Mouse (Mus musculus): ENCODE measurements around the gene Polr3b. TPM values are rescaled to one million over a fixed set of nuclear protein-coding genes. Genes with fewer than 3 reads are reported as not detected.
A peak's percentile ranks its signal among the peaks of the same experiment; 100 is the strongest.

Gene Polr3b
- 8.5 and 15.9 TPM in 2 replicates for polyA plus RNA-seq (2011; ENCODE audit: insufficient read depth, insufficient read length, low replicate concordance, missing spikeins)

- Histone ChIP-seq H3K4me3 (replicated peaks; ENCODE audit: control insufficient read depth, low read depth, low read length) (peak within 1 kb of the TSS; percentile 94), H3K27ac (ENCODE audit: control insufficient read depth, insufficient read depth, low read depth, low read length, poor library complexity) (peak within 1 kb of the TSS; percentile 95), H3K4me1 (ENCODE audit: control insufficient read depth, insufficient read depth, low read length) (no peaks in the 10 kb centered on the region)
- WGBS, result 6% methylated on average over 53 of the region's 53 CpGs
- TF ChIP-seq POLR2A (IDR thresholded peaks at IDR 0.05; ENCODE audit: borderline replicate concordance, control insufficient read depth, low read depth, low read length) (peak; percentile 39; the same call in 1 of the 2 replicates), CTCF (IDR thresholded peaks at IDR 0.05; ENCODE audit: control insufficient read depth, insufficient read depth, low read length) (no peak)
These were observed at the start of gene Polr3b for GRCm38 (mm10) chr10:84621826-84622790. Gene Polr3b, plus strand, starts transcription at chr10:84622292.

GRCm38 (mm10) chr10:84573671-84574420 is 48.2 kb upstream of the Polr3b start:
- Histone ChIP-seq H3K4me1 (ENCODE audit: control insufficient read depth, insufficient read depth, low read length) (peaks cover 4% of the 10 kb centered on the region), H3K4me3 (replicated peaks; ENCODE audit: control insufficient read depth, low read depth, low read length) (no peak overlapping the region), H3K27ac (ENCODE audit: control insufficient read depth, insufficient read depth, low read depth, low read length, poor library complexity) (peak overlapping the region; percentile 33; the same call in 1 of the 2 replicates)
- no peak for TF ChIP-seq CTCF (IDR thresholded peaks at IDR 0.05; ENCODE audit: control insufficient read depth, insufficient read depth, low read length)
- TF ChIP-seq POLR2A (IDR thresholded peaks at IDR 0.05; ENCODE audit: borderline replicate concordance, control insufficient read depth, low read depth, low read length), result no peak
- WGBS, result 6% methylated on average over 5 of the region's 5 CpGs

- Histone ChIP-seq H3K4me3 (replicated peaks; ENCODE audit: control insufficient read depth, low read depth, low read length) (peak overlapping the region; percentile 84), H3K27ac (ENCODE audit: control insufficient read depth, insufficient read depth, low read depth, low read length, poor library complexity) (peak overlapping the region; percentile 87), H3K4me1 (ENCODE audit: control insufficient read depth, insufficient read depth, low read length) (peaks cover 4% of the 10 kb centered on the region)
- under 1% methylated on average over 14 of the region's 14 CpGs for WGBS
- TF ChIP-seq POLR2A (IDR thresholded peaks at IDR 0.05; ENCODE audit: borderline replicate concordance, control insufficient read depth, low read depth, low read length) (no peak), CTCF (IDR thresholded peaks at IDR 0.05; ENCODE audit: control insufficient read depth, insufficient read depth, low read length) (no peak)
These were observed 46.1 kb upstream of the Polr3b start for GRCm38 (mm10) chr10:84576029-84576394.

- peak within 1 kb of the TSS; percentile 84 for H3K4me3 ChIP-seq (replicated peaks; ENCODE audit: control insufficient read depth, low read depth, low read length)
- peaks cover 4% of the 10 kb centered on the region for H3K4me1 ChIP-seq (ENCODE audit: control insufficient read depth, insufficient read depth, low read length)
- WGBS, result under 1% methylated on average over 46 of the region's 46 CpGs
- no peak for TF ChIP-seq CTCF (IDR thresholded peaks at IDR 0.05; ENCODE audit: control insufficient read depth, insufficient read depth, low read length)
- TF ChIP-seq POLR2A (IDR thresholded peaks at IDR 0.05; ENCODE audit: borderline replicate concordance, control insufficient read depth, low read depth, low read length), result peak; percentile 55; the same call in 1 of the 2 replicates
- peak within 1 kb of the TSS; percentile 87 for H3K27ac ChIP-seq (ENCODE audit: control insufficient read depth, insufficient read depth, low read depth, low read length, poor library complexity)
These were observed 45.6 kb upstream of the Polr3b start, which contains the start of gene Tcp11l2 for GRCm38 (mm10) chr10:84576395-84577070. Gene Tcp11l2, plus strand, starts transcription at chr10:84576626.

- TF ChIP-seq POLR2A (IDR thresholded peaks at IDR 0.05; ENCODE audit: borderline replicate concordance, control insufficient read depth, low read depth, low read length), result no peak; the same call in 1 of the 2 replicates
- TF ChIP-seq CTCF (IDR thresholded peaks at IDR 0.05; ENCODE audit: control insufficient read depth, insufficient read depth, low read length), result no peak
- peaks cover 4% of the 10 kb centered on the region for H3K4me1 ChIP-seq (ENCODE audit: control insufficient read depth, insufficient read depth, low read length)
- WGBS, result under 1% methylated on average over 38 of the region's 38 CpGs
- peak overlapping the region; percentile 84 for H3K4me3 ChIP-seq (replicated peaks; ENCODE audit: control insufficient read depth, low read depth, low read length)
- H3K27ac ChIP-seq (ENCODE audit: control insufficient read depth, insufficient read depth, low read depth, low read length, poor library complexity), result peak overlapping the region; percentile 87
These were observed 44.9 kb upstream of the Polr3b start for GRCm38 (mm10) chr10:84577071-84577727.

- 86% methylated on average over 10 of the region's 10 CpGs for WGBS
- no peak for TF ChIP-seq POLR2A (IDR thresholded peaks at IDR 0.05; ENCODE audit: borderline replicate concordance, control insufficient read depth, low read depth, low read length)
- no peak for TF ChIP-seq CTCF (IDR thresholded peaks at IDR 0.05; ENCODE audit: control insufficient read depth, insufficient read depth, low read length)
- H3K27ac ChIP-seq (ENCODE audit: control insufficient read depth, insufficient read depth, low read depth, low read length, poor library complexity), result no peak overlapping the region
- peaks cover 9% of the 10 kb centered on the region for H3K4me1 ChIP-seq (ENCODE audit: control insufficient read depth, insufficient read depth, low read length)
- peak overlapping the region; percentile 42 for H3K4me3 ChIP-seq (replicated peaks; ENCODE audit: control insufficient read depth, low read depth, low read length)
These were observed 43.4 kb upstream of the Polr3b start for GRCm38 (mm10) chr10:84578738-84579137.

GRCm38 (mm10) chr10:84579527-84579926 is 42.6 kb upstream of the Polr3b start:
- TF ChIP-seq CTCF (IDR thresholded peaks at IDR 0.05; ENCODE audit: control insufficient read depth, insufficient read depth, low read length) (no peak), POLR2A (IDR thresholded peaks at IDR 0.05; ENCODE audit: borderline replicate concordance, control insufficient read depth, low read depth, low read length) (no peak)
- H3K4me1 ChIP-seq (ENCODE audit: control insufficient read depth, insufficient read depth, low read length), result peaks cover 12% of the 10 kb centered on the region
- no peak overlapping the region for H3K27ac ChIP-seq (ENCODE audit: control insufficient read depth, insufficient read depth, low read depth, low read length, poor library complexity)
- H3K4me3 ChIP-seq (replicated peaks; ENCODE audit: control insufficient read depth, low read depth, low read length), result no peak overlapping the region
- 61% methylated on average over 2 of the region's 2 CpGs for WGBS

All from bone marrow, adult 2 months (tissue).